Mouse (Mus musculus) ES-Bruce4 (cell line): ENCODE measurements around the gene Mfsd11.

Experiments
- CTCF ChIP-seq: IDR thresholded peaks from one replicate; pipeline ENCODE4 v1.8.1; 2011; ENCODE audit warnings: low read depth, low read length
- POLR2A ChIP-seq: IDR thresholded peaks from one replicate; pipeline ENCODE4 v1.8.1; 2011; ENCODE audit warnings: low read length; ENCODE audit not compliant: insufficient read depth

- TF ChIP-seq CTCF (no peak), POLR2A (no peak)
These were observed 38.6 kb upstream of the Mfsd11 start for GRCm38 (mm10) chr11:116813610-116814009.
